Mouse (Mus musculus): ENCODE measurements around the gene Fst. TPM values are rescaled to one million over a fixed set of nuclear protein-coding genes. Genes with fewer than 3 reads are reported as not detected.

Gene Fst
- polyA plus RNA-seq, 1 experiment from 2014 or later = 47.2 TPM

DNA sequence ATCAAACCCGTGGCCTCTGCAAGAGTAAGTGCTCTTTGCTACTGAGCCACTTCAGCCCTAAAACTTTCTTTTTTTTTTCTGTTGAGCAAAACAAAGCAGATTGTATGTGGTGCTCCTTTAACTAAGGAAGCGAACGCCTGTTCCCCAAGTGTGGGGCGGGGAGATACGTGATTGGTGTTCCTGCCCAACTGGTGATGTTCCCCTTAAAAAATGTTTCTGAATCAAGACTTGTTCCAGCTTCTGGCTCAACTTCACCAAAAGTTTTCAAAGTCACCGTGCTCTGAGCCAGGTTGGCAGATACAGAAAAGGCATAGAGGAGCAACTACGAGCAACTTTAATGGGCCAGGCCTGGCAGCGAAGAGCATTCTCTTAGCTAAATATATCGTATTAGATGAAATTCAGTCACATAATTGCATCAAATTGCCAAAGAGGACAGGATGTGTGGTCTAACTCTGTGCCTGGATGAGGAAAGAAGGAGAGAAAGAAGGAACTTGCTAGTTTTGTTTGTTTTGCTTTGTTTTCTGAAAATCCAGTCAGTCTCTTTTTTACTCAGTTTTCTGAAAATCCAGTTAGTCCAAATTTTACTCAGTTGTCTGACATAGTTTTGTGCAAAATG, 53.5 kb downstream of the Fst start:
- Histone ChIP-seq H3K9ac (ENCODE audit: low read depth, low read length) (no peak overlapping the region), H3K27me3 (replicated peaks; ENCODE audit: control insufficient read depth, insufficient read depth, low read length) (no peaks in the 10 kb centered on the region), H3K27ac (replicated peaks; ENCODE audit: low read depth, low read length) (no peak overlapping the region), H3K4me1 (ENCODE audit: control insufficient read depth, insufficient read depth, low read length) (no peaks in the 10 kb centered on the region), H3K36me3 (ENCODE audit: control insufficient read depth, insufficient read depth, low read length) (no peaks in the 10 kb centered on the region), H3K9me3 (ENCODE audit: control insufficient read depth, low read length) (no peaks in the 10 kb centered on the region), H3K4me2 (ENCODE audit: low read depth, low read length) (no peak overlapping the region), H3K4me3 (ENCODE audit: low read depth, low read length) (no peak overlapping the region)
- DNase-seq (ENCODE audit: low spot score) = peak; percentile 23
- no peak for ATAC-seq (ENCODE audit: low read depth)
- WGBS = 79% methylated on average over 9 of the region's 9 CpGs

Other genes starting within 250 kb of the Fst start
- 285 and 303 TPM in 2 replicates for gene Ndufs4, start 70.7 kb downstream of the Fst start, polyA plus RNA-seq (2014; fragmentation: Nextera tagmentation; extraction: Ambion mirVana)